Mouse (Mus musculus): Measurements from ENCODE around the gene Irak2. TPM values are rescaled to one million over a fixed set of nuclear protein-coding genes. Genes with fewer than 3 reads are reported as not detected.
A peak's percentile ranks its signal among the peaks of the same experiment; 100 is the strongest.
"Not testable (repeated sequence)": the region's sequence is repeated elsewhere in the genome, so short reads cannot be mapped to it uniquely, and the experiment has no call there.

Gene Irak2
- polyA plus RNA-seq, 1 experiment, result 54.3 TPM

DNA sequence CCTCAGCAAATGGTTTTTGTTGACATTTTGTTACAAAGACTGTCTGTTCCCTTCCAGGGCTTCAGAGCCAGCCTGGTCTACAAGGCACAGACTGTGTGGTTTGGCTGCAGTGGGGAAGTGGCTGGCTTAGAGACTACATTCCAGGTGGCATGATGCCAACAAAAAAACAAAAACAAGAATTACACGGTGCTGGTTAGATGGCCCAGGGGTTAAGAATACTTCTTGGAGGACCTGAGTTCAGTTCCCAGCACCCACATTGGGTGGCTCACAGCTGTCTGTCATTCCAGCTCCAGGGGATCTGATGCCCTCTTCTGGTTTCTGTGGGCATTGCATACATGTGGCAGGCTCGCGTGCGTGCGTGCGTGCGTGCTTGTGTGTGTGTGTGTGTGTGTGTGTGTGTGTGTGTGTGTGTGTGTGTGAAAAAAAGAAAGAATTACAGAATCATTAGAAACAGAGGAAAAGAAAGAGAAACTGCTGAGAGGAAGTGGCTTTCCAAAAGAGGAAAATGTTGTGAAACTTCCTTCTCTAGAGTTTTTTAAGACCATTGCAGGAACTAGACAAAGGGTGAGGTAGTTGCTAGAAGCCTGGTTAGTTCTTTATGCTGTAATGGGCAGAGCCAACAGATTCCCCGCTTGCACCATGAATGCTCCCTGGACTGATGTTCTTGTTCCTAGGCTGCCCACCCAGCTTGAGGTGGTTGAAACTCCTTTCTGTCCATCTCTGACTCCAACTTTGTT is 24.9 kb downstream of the Irak2 start:
- H3K4me3 ChIP-seq (ENCODE audit: insufficient read depth, low read length), result no peak overlapping the region
- peak overlapping the region; percentile 93 for H3K27ac ChIP-seq (ENCODE audit: insufficient read depth, low read depth, low read length)
- TF ChIP-seq POLR2A (IDR thresholded peaks at IDR 0.05; ENCODE audit: borderline replicate concordance, low read depth, low read length) (no peak), CTCF (IDR thresholded peaks at IDR 0.05; ENCODE audit: low read depth, low read length) (0 out of 2 replicates have a peak, but pooled peaks have one; percentile 7)
- peaks cover 85% of the 10 kb centered on the region for H3K4me1 ChIP-seq (ENCODE audit: control insufficient read depth, insufficient read depth, low read length)

DNA sequence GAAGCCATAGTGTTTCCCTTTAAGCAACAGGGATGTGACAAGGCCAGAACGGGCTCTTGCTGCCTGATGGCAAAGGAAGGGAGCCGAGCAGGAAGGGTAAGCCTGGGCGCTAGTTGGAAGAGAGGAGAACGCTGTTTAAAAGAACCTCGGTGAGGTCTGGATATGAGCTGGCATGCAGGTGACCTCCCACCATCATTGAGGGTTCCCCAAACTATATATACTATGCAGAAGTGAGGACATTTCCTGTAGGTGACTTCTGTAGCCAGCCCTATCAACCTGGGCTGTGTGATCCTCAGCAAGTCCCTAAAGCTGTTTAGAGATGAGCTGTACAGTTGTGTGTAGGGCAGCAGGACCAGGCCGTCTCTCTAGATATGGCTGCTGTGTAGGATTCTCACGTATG is 26.0 kb downstream of the Irak2 start:
- Histone ChIP-seq H3K27ac (ENCODE audit: insufficient read depth, low read depth, low read length) (peak overlapping the region; percentile 88), H3K4me3 (ENCODE audit: insufficient read depth, low read length) (no peak overlapping the region), H3K4me1 (ENCODE audit: control insufficient read depth, insufficient read depth, low read length) (peaks cover 80% of the 10 kb centered on the region)
- TF ChIP-seq POLR2A (IDR thresholded peaks at IDR 0.05; ENCODE audit: borderline replicate concordance, low read depth, low read length) (no peak), CTCF (IDR thresholded peaks at IDR 0.05; ENCODE audit: low read depth, low read length) (no peak)

DNA sequence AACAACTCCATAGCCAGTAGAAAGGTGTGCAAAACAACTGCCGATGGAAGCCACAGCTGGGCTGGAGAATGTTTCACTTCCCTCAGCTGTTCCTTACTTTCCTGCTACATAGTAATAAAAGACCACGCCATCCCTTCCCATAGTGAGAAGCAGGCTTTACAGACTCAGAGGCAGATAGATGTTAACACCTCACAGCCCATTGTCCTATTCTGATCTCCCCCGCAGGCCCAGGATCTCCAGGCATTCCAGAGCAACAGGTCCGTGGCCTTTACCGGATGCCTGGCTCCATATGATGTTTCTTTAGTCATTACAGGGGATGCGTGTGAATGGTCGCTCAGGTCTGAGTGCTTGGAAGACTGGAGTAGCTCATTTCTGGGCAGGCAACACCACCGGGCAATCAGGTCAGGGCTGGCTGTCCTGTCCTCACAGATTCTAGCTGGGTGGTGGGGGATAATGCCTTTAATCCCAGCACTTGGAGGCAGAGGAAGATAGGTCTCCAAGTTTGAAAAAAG is 29.4 kb downstream of the Irak2 start:
- Histone ChIP-seq H3K4me1 (ENCODE audit: control insufficient read depth, insufficient read depth, low read length) (peaks cover 73% of the 10 kb centered on the region), H3K27ac (ENCODE audit: insufficient read depth, low read depth, low read length) (peak overlapping the region; percentile 82), H3K4me3 (ENCODE audit: insufficient read depth, low read length) (no peak overlapping the region)
- 0 out of 2 replicates have a peak, but pooled peaks have one; percentile 17 for TF ChIP-seq POLR2A (IDR thresholded peaks at IDR 0.05; ENCODE audit: borderline replicate concordance, low read depth, low read length)
- no peak for TF ChIP-seq CTCF (IDR thresholded peaks at IDR 0.05; ENCODE audit: low read depth, low read length)

DNA sequence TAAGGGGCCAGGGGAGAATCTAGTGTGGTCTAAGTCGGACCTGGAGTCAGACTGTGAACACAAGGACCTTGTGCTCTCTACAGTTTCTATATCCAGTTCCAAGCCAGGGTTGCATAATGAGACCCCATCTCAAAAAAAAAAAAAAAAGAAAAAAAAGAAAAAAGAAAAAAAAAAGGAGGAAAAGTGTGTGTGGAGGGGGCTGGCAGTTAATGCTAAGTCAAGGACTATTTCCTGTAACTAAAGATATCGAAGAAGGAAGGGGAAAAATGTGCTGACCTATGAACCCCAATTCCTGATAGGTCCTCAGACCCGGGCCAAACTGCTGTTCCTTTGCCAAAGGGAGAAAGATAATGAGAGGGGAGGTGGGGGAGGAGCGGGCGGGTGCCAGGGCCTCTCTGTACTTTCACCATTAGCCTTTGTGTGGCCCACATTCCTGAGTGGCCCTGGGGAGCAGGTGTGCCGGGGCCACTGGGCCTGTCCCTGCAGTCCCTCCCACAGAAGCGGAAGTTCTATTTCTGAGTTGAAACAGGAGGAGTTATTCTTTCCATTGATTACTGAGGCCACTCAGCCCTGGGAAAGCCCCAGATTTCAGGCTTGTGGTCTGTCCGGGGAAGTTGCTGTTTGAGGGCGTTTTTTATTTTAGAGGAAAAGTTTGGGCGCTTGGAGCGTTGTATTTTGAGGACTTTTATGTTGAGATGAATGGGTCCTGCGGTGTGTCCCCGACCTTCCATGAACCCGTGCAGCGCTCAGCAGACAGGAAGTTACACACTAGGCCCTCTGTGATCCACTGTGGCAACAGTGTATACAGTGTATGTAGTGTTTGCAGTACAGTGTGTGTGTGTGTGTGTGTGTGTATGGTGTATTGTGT is 30.3 kb downstream of the Irak2 start:
- Histone ChIP-seq H3K4me3 (ENCODE audit: insufficient read depth, low read length) (peak overlapping the region; percentile 19), H3K27ac (ENCODE audit: insufficient read depth, low read depth, low read length) (peak overlapping the region; percentile 82), H3K4me1 (ENCODE audit: control insufficient read depth, insufficient read depth, low read length) (peaks cover 67% of the 10 kb centered on the region)
- TF ChIP-seq CTCF (IDR thresholded peaks at IDR 0.05; ENCODE audit: low read depth, low read length) (no peak), POLR2A (IDR thresholded peaks at IDR 0.05; ENCODE audit: borderline replicate concordance, low read depth, low read length) (no peak)

DNA sequence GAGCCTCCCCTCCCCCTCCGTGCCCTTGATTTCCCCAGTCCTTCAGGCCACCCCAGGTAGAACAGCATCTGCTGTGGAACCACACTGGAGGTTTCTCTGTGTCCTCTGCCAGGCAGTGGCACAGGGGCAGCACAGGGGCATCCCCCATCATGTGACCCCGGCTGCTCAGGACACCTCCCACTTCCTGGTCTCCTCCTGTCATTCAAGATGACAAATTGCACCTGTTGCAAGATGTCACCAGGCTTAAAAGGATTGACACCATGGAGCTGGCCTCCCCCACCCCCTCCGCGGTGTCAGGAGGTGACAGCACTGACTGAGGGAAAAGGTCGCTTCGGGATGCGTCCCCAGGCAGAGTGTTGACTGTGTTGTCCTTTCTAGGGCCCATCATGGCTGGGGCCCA is 31.6 kb downstream of the Irak2 start:
- Histone ChIP-seq H3K27ac (ENCODE audit: insufficient read depth, low read depth, low read length) (peak overlapping the region; percentile 82), H3K4me3 (ENCODE audit: insufficient read depth, low read length) (no peak overlapping the region), H3K4me1 (ENCODE audit: control insufficient read depth, insufficient read depth, low read length) (peaks cover 55% of the 10 kb centered on the region)
- TF ChIP-seq POLR2A (IDR thresholded peaks at IDR 0.05; ENCODE audit: borderline replicate concordance, low read depth, low read length) (no peak), CTCF (IDR thresholded peaks at IDR 0.05; ENCODE audit: low read depth, low read length) (no peak)

DNA sequence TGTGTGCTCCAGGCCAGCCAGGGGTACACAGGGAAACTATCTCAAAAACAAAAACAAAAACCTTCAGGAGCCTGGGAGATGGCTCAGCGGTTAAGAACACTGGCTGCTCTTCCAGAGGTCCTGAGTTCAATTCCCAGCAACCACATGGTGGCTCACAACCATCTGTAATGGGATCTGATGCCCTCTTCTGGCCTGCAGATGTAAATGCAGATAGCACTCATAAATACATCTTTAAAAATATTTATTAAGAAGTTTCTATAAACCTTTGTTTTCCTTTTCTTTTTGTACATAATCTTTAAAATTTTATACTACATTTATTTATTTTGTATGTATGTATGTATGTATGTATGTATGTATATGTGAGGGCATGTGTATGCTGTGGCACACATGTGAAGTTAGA is 33.8 kb downstream of the Irak2 start:
- not testable (repeated sequence) for H3K4me3 ChIP-seq (ENCODE audit: insufficient read depth, low read length)
- peaks cover 46% of the 10 kb centered on the region for H3K4me1 ChIP-seq (ENCODE audit: control insufficient read depth, insufficient read depth, low read length)

DNA sequence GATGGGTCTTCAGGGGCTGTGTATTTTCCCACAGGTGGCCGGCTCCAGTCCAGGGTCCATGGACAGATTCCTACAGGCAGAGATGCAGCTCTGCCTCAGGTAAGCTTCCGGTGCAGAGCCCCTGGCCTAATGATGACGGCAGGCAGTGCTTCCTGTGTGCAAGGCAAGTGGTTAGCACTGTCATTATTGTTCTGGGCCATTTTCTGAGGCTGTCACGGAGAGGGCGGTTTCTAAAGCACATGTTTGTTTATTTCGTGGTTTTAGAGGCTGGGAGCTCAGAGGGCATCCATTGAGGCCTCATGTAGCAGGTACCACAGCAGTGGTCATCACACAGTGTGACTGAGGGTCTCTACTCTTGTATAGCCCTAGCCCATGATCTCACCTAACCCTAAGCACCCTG is 34.7 kb downstream of the Irak2 start:
- TF ChIP-seq CTCF (IDR thresholded peaks at IDR 0.05; ENCODE audit: low read depth, low read length), result no peak
- no peak for TF ChIP-seq POLR2A (IDR thresholded peaks at IDR 0.05; ENCODE audit: borderline replicate concordance, low read depth, low read length)
- no peak overlapping the region for H3K27ac ChIP-seq (ENCODE audit: insufficient read depth, low read depth, low read length)

More for the DNA sequence above, 33.8 kb downstream of the Irak2 start:
- not testable (repeated sequence) for H3K27ac ChIP-seq (ENCODE audit: insufficient read depth, low read depth, low read length)

DNA sequence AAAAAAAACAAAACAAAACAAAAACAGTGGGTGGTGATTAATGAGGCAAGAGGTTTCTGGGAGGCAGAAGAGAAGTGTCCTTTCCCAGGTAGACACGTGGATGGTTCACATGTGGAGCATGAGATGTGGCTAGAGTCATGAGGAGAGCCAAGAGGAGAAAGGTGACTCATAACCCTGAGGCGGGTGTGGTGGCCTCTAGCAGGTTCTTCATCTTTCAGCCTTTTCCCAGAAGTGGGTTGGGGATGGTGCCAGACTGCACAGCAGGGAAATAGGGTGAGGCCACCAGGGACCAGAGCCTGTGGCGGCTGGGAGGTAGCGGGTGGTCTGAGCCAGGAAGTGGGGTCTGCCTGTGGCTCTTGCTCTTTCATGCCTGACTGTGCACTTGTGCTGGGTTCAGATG is 37.0 kb downstream of the Irak2 start:
- Histone ChIP-seq H3K27ac (ENCODE audit: insufficient read depth, low read depth, low read length) (no peak overlapping the region), H3K4me3 (ENCODE audit: insufficient read depth, low read length) (no peak overlapping the region), H3K4me1 (ENCODE audit: control insufficient read depth, insufficient read depth, low read length) (peaks cover 51% of the 10 kb centered on the region)
- TF ChIP-seq CTCF (IDR thresholded peaks at IDR 0.05; ENCODE audit: low read depth, low read length), result no peak

More for the DNA sequence above, 34.7 kb downstream of the Irak2 start:
- Histone ChIP-seq H3K4me1 (ENCODE audit: control insufficient read depth, insufficient read depth, low read length) (peaks cover 45% of the 10 kb centered on the region), H3K4me3 (ENCODE audit: insufficient read depth, low read length) (no peak overlapping the region)

DNA sequence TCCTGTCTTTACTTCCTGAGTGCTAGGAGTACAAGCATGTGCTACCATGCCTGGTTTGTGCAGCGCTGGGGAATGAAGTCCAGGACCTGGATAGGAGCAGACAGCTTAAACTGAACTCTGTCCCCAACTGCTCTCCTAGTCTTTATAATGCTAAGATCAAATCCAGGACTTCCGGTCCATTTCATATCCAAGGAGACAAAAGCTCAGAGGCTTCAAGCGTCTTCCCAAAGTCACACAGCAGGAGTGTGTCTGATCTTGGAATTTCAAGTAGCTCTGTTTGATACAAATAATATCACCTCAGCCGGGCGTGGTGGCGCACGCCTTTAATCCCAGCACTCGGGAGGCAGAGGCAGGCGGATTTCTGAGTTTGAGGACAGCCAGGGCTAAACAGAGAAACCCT is 37.7 kb downstream of the Irak2 start:
- Histone ChIP-seq H3K27ac (ENCODE audit: insufficient read depth, low read depth, low read length) (no peak overlapping the region), H3K4me3 (ENCODE audit: insufficient read depth, low read length) (no peak overlapping the region), H3K4me1 (ENCODE audit: control insufficient read depth, insufficient read depth, low read length) (peaks cover 51% of the 10 kb centered on the region)
- TF ChIP-seq CTCF (IDR thresholded peaks at IDR 0.05; ENCODE audit: low read depth, low read length), result no peak
- no peak for TF ChIP-seq POLR2A (IDR thresholded peaks at IDR 0.05; ENCODE audit: borderline replicate concordance, low read depth, low read length)

Data from bone marrow macrophage, adult 2 months (primary cell).